Mouse (Mus musculus): ENCODE data around the gene Borcs6. TPM values are rescaled to one million over a fixed set of nuclear protein-coding genes. Genes with fewer than 3 reads are reported as not detected.

Gene Borcs6
- total RNA-seq, 4 experiments from 2014 or later, result 16.1 to 18.7 (median 17.1) TPM

DNA sequence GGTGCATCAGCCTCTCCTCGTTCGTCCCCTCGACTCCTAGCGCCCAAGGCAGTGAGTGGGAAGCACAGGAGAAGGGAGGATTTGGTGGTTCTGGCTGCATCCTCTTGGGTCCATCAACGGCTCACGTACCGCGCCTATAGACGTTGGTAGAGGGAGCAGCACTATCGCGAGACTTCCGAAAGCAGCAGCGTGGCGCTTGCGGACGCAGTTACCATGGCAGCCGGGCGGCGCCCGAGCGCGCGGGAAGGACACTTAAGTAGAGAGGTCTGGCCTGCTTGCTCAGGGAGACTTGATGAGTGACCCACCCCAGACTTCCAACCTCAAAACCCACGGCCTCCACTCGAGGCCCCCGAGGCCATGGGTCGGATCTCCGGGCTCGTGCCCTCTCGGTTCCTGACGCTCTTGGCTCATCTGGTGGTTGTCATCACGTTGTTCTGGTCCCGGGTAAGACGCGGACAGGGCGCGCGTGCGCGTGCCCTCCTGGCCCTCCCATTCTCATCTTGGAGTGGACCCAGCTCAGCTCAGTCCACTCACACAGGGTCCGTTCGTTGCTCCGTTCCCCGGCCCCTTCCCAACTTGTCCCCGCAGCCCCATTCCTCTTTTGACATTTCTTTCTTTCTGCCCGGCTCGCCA lies 11.2 kb downstream of the Borcs6 start, which contains the start of gene Tmem107:
Gene Tmem107, plus strand, starts transcription at position 217 of the 633 bp plus-strand sequence.
- peak; percentile 94 for DNase-seq (ENCODE audit: low spot score)

- DNase-seq (ENCODE audit: low spot score), result no peak
Observed at GRCm38 (mm10) chr11:69071262-69071661, 11.7 kb downstream of the Borcs6 start.

DNA sequence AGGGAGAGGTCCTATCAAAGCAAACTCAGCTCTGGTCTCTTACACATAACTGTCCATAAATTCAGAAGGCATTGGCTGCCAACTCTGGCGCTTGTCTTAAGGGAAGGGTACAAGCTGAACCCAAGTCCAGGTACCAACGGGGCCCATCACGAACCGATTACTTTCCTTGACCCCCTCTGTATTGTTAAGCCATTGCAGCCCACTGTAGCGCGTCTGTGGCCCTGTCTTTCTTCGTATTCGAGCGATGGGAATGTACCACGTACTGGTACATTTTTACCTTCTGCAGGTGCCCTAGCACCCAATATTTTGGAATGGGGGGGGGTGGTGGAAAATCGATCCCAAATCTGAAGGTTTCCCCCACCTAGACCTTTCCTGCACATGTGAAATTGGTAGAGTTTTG lies 12.7 kb downstream of the Borcs6 start:
- no peak for DNase-seq (ENCODE audit: low spot score)

DNA sequence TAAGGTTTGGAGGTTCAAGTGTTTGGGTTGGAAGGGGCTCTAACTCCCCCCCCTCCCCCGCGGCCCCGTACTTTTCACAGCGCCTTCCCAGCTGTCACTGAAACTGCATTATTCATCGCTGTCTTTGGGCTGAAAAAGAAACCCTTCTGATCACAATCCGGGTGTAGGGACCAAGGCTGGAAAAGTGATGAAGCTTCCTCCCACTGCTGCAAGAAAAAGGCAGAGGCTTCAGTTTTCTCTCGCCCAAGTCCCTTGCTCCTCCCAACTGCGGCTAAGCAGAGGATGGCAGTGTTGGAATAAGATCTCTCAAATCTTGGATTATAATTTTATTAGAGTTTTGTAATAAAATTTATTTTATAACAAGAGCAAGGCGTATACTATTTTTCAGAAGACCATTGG lies 13.1 kb downstream of the Borcs6 start:
- no peak for DNase-seq (ENCODE audit: low spot score)

DNA sequence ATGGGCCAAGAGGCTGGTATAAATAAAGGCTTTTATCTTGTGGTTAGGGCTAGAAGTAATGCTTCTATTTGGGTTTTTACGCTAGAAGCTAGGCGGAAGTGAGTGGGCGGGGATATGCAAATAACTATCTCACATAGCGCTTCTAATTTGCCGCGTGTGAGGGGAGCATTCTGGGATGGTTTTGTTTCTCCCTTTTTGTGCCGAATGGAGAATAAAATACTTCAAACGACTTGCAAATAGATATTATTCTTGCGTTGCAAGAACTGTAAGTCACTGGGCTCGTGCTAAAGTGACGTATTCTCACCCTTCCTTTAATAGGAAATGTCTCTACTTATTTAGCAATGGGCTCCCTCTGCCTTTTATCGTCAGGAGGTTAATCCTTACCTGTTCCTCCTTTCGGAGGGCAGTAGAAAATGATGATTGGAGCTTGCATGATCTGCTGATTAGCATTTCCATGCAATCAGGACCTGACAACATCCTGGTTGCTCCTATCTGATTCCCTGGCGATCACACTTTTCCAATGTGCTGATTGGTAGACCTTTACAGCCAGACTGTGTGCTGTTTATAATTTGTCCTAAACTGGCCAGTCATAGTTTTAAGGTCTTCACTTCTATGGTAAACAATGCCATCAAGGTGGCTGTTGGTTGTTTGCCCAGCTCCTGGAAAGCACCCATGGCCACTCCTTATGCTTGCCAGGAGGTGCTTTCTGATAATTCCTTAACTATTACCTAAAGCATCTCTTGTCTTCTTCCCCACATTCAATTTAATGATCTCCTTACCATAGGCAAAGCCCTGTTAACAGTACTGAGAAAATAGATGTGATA lies 13.8 kb downstream of the Borcs6 start:
- DNase-seq (ENCODE audit: low spot score), result peak; percentile 93

GRCm38 (mm10) chr11:69073951-69074775 lies 14.6 kb downstream of the Borcs6 start:
- no peak for DNase-seq (ENCODE audit: low spot score)

- no peak for DNase-seq (ENCODE audit: low spot score)
Observed at GRCm38 (mm10) chr11:69074776-69075069, 15.2 kb downstream of the Borcs6 start.

- DNase-seq (ENCODE audit: low spot score), result no peak
Observed at GRCm38 (mm10) chr11:69075764-69076479, 16.4 kb downstream of the Borcs6 start.

DNA sequence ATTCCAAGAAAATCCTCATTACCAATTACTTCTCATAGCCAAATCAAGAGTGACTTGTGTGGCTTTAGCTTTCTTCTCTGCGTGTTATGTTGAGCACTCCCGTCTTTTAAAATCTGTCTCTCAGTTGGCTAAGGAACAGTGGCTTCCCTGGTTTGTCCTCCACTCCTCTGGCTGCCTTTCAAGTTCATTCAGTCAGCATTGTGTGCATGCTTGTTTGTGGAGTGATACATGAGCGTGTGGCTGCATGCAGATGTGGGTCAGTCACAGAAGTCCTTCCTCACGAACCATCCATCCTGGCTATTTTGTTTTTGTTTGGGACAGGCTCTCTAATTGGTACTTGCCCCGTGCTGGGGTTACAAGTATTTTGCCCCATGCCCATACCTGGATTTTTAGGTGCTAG lies 17.1 kb downstream of the Borcs6 start:
- DNase-seq (ENCODE audit: low spot score), result no peak

- DNase-seq (ENCODE audit: low spot score), result no peak
Observed at GRCm38 (mm10) chr11:69077316-69077715, 17.8 kb downstream of the Borcs6 start.

GRCm38 (mm10) chr11:69078041-69078440 lies 18.5 kb downstream of the Borcs6 start:
- DNase-seq (ENCODE audit: low spot score), result no peak

- no peak for DNase-seq (ENCODE audit: low spot score)
Observed at GRCm38 (mm10) chr11:69078805-69079438, 19.4 kb downstream of the Borcs6 start.

DNA sequence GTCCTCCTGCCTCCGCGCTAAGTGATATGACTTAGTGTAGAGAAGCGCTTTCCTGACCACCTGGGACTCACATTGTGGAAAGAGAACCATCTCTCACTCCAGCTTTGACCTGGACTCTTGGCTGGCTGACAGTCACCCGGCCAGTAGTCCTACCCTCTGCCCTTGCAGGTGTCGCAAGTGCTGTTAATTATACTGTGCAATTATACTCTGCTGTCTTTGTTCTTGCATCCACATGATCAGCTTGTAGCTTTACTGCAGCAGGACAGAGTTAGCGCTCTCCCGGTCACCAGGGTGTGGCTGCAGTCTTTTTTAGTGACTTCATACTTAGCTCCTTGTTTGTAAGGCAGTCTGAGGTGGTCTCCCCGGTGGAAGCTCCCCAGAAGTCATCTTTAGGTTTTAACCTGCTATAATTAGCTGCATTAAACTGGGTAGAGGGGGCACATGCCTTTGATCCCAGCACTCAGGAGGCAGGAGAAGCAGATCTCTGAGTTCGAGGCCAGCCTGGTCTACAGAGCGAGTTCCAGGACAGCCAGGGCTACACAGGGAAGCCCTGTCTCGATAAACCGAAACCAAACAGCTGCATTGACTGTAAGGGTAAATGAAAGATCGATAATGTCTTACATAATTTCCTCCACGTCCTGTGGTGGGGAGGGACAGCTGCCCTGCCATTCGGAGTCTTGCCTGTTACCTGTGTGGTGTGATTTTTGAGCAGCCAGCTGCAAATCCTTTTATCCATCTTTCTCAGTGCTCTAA lies 20.8 kb downstream of the Borcs6 start:
- no peak for DNase-seq (ENCODE audit: low spot score)

DNA sequence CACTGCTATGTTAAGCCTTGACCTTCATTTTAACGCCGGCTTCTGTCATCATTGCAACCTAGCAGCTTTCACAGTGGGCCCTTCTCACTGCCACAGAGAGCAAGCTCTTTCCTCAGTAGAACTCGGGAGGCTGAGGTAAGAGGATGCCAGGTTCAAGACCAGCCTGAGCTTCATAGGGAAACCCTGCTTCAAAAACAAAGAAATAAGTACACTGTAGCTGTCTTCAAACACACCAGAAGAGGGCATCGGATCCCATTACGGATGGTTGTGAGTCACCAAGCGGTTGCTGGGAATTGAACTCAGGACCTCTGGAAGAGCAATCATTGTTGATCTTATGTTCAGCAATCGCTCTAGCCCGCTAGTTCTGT lies 21.3 kb downstream of the Borcs6 start:
- no peak for DNase-seq (ENCODE audit: low spot score)

DNA sequence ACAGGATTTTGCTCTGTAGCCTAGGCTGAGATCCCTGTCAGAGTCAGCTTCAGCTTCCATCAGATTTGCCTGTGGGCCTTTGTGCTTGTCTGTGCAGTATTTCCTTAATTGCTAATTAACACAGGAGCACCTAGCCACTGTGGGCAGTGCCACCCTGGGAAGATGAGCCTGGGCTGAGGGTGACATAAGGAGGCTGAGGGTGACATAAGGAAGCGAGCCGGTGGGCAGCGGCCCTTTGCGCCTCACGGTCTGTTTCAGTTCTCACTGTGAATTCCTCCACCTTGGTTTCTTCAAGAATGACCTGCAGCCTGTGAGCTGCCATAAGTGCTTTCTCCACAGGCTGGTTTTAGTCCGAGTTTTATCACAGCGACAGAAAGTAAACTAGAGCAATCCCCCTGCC lies 22.1 kb downstream of the Borcs6 start:
- no peak for DNase-seq (ENCODE audit: low spot score)

DNA sequence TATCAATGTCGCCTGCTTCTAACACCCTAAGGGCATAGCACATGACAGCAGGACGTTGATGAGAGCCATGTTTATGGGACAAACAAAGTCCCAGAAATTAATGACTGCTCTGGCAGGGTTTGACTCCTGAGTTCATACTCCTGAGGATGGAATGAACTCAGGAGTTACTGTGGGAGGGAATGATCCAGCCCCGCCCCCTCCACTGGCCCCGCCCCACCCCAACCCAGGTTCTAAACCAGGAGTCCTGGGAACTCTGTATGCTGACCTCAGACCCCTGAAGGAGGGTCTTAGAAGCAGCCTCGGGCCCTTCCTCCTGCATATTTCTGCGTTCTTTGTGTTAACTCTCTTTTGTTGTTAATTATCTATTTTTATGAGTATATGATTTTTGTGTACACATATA lies 26.1 kb downstream of the Borcs6 start:
- DNase-seq (ENCODE audit: low spot score), result no peak

DNA sequence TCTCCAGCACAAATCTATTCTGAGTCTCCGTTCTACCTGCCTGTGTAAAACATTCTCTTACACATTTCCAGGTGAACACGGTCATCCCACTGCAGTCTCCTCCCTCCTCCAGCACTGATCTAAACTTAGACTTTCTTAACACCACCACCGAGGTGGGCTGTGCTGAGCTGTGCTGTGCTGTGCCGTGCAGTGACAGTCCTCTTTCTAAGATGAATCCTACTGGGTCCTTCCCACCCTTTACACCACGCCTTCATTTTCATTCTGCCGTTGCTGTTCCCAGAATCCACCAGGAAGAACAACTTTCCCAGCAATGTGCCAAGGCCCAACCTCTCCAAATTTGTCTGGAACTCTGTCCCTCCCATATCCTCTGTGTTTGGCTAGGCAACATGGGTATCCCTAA lies 26.9 kb downstream of the Borcs6 start:
- no peak for DNase-seq (ENCODE audit: low spot score)

GRCm38 (mm10) chr11:69087082-69087481 lies 27.6 kb downstream of the Borcs6 start:
- no peak for DNase-seq (ENCODE audit: low spot score)

GRCm38 (mm10) chr11:69087597-69087996 lies 28.1 kb downstream of the Borcs6 start:
- no peak for DNase-seq (ENCODE audit: low spot score)

GRCm38 (mm10) chr11:69088103-69088855 lies 28.8 kb downstream of the Borcs6 start, which contains the start of gene Vamp2:
Gene Vamp2 (plus strand): TSS chr11:69088490.
- DNase-seq (ENCODE audit: low spot score), result peak; percentile 89
